Mouse (Mus musculus): ENCODE data around the gene Insrr. TPM values are rescaled to one million over a fixed set of nuclear protein-coding genes. Genes with fewer than 3 reads are reported as not detected.

Gene Insrr
- total RNA-seq, 2 experiments from 2014 or later, result 0.20 to 0.55 TPM

Other genes starting within 250 kb of the Insrr start
- gene Arhgef11, start 179.4 kb upstream of the Insrr start, total RNA-seq (2021), result 10 to 100 TPM; 23.0 to 23.1 TPM
- gene Lrrc71, start 48.3 kb upstream of the Insrr start, total RNA-seq (2021), result under 1 TPM; 0.29 to 0.50 TPM
- under 1 TPM; 0.15 to 0.29 TPM for gene Ntrk1, start 1.8 kb upstream of the Insrr start, total RNA-seq (2021)
- gene Pear1, start 27.4 kb downstream of the Insrr start, total RNA-seq (2021), result 10 to 100 TPM; 29.5 to 30.7 TPM
- gene Sh2d2a, start 49.8 kb downstream of the Insrr start, total RNA-seq (2021), result under 1 TPM; 0.10 to 0.31 TPM
- 10 to 100 TPM; 54.8 to 56.2 TPM for gene Prcc, start 88.7 kb downstream of the Insrr start, total RNA-seq (2021)
- gene Hdgf, start 109.4 kb downstream of the Insrr start, total RNA-seq (2021), result 100 to 1,000 TPM; 106 to 112 TPM
- 10 to 100 TPM; 60.5 to 75.5 TPM for gene Mrpl24, start 122.6 kb downstream of the Insrr start, total RNA-seq (2021)
- 10 to 100 TPM; 16.2 to 18.9 TPM for gene Isg20l2, start 133.4 kb downstream of the Insrr start, total RNA-seq (2021)
- 1 to 10 TPM; 6.8 to 7.0 TPM for gene Rrnad1, start 133.8 kb downstream of the Insrr start, total RNA-seq (2021)
- gene Crabp2, start 151.7 kb downstream of the Insrr start, total RNA-seq (2021), result under 1 TPM; 0.57 to 0.81 TPM
- gene Nes, start 174.1 kb downstream of the Insrr start, total RNA-seq (2021), result 10 to 100 TPM; 56.4 to 62.4 TPM
- gene Bcan, start 203.3 kb downstream of the Insrr start, total RNA-seq (2021), result under 1 TPM in 1 of 2 experiments, not detected in 1; 0.17 TPM
- gene Hapln2, start 230.6 kb downstream of the Insrr start, total RNA-seq (2021), result not detected
- 1 to 10 TPM; 7.2 to 8.4 TPM for gene Gpatch4, start 246.2 kb downstream of the Insrr start, total RNA-seq (2021)

Measured in heart, postnatal 10 days (tissue).